Mouse (Mus musculus) MEL (cell line): ENCODE measurements around the gene Slirp. TPM values are rescaled to one million over a fixed set of nuclear protein-coding genes. Genes with fewer than 3 reads are reported as not detected.
A peak's percentile ranks its signal among the peaks of the same experiment; 100 is the strongest.

Source experiments
- DNase-seq: peaks from one replicate; pipeline ENCODE4 v3.0.0; 2011; ENCODE audit warnings: low read depth, low spot score
- H3K27ac ChIP-seq: 2 replicates; pipeline ENCODE4 v1.5.1; 2012; ENCODE audit warnings: low read depth, mild to moderate bottlenecking, control low read depth, low read length, moderate library complexity; ENCODE audit not compliant: control insufficient read depth
- H3K27me3 ChIP-seq, 2 experiments: fragments of 150-350 bp in 1 of 2; sonication (generic) in 1 of 2; 2 replicates each; pipeline ENCODE4 v1.6.1; 2012; ENCODE audit warnings: low read length in 2 of 2, mild to moderate bottlenecking in 2 of 2, improper control_type of control experiment in 1 of 2, moderate library complexity in 1 of 2; ENCODE audit not compliant: insufficient read depth in 2 of 2, control insufficient read depth in 1 of 2
- H3K36me3 ChIP-seq, 2 experiments: 2 replicates each; pipeline ENCODE4 v1.6.1; 2012 to 2014; ENCODE audit warnings: low read length in 2 of 2, improper control_type of control experiment in 1 of 2, inconsistent platforms in 1 of 2, mild to moderate bottlenecking in 1 of 2; ENCODE audit not compliant: insufficient read depth in 2 of 2, control insufficient read depth in 1 of 2
- H3K4me1 ChIP-seq, 2 experiments: fragments of 150-350 bp in 1 of 2; sonication (generic) in 1 of 2; 2 replicates each; pipeline ENCODE4 v1.6.1; 2012; ENCODE audit warnings: low read length in 2 of 2, improper control_type of control experiment in 1 of 2, mild to moderate bottlenecking in 1 of 2; ENCODE audit not compliant: insufficient read depth in 2 of 2, control insufficient read depth in 1 of 2
- H3K4me3 ChIP-seq, 2 experiments: fragments of 150-350 bp in 1 of 2; sonication (generic) in 1 of 2; 2 replicates each; pipeline ENCODE4 v1.5.1; 2012; ENCODE audit warnings: low read depth in 2 of 2, low read length in 2 of 2, mild to moderate bottlenecking in 2 of 2, moderate library complexity in 2 of 2, control low read depth in 1 of 2, improper control_type of control experiment in 1 of 2; ENCODE audit not compliant: control insufficient read depth in 1 of 2, insufficient read depth in 1 of 2
- H3K79me2 ChIP-seq: 2 replicates; pipeline ENCODE4 v1.6.1; 2012; ENCODE audit warnings: mild to moderate bottlenecking, low read length, moderate library complexity; ENCODE audit not compliant: control insufficient read depth, poor library complexity, insufficient read depth
- H3K9ac ChIP-seq: 2 replicates; pipeline ENCODE4 v1.6.1; 2012; ENCODE audit warnings: low read depth, mild to moderate bottlenecking, control low read depth, low read length, moderate library complexity; ENCODE audit not compliant: control insufficient read depth, poor library complexity, severe bottlenecking
- H3K9me3 ChIP-seq: fragments of 150-350 bp; sonication (generic); replicated peaks from 2 replicates; pipeline ENCODE4 v1.6.1; 2012; ENCODE audit warnings: mild to moderate bottlenecking, low read length, improper control_type of control experiment, moderate library complexity; ENCODE audit not compliant: insufficient read depth
- BHLHE40 ChIP-seq: IDR thresholded peaks from 2 replicates; pipeline ENCODE4 v1.6.1; 2012; ENCODE audit warnings: low read depth, mild to moderate bottlenecking, inconsistent platforms, low read length, improper control_type of control experiment, borderline replicate concordance
- CHD1 ChIP-seq: IDR thresholded peaks from 2 replicates; pipeline ENCODE4 v1.6.1; 2012; ENCODE audit warnings: low read depth, mild to moderate bottlenecking, inconsistent platforms, low read length, improper control_type of control experiment
- CHD2 ChIP-seq: IDR thresholded peaks from 2 replicates; pipeline ENCODE4 v1.6.1; 2011; ENCODE audit warnings: low read length, improper control_type of control experiment
- CTCF ChIP-seq, 3 experiments: IDR thresholded peaks in 2 of 3; conservative IDR thresholded peaks in 1 of 3; 2 replicates each; pipeline ENCODE4 v1.5.1; 2011 to 2012; ENCODE audit warnings: low read length in 3 of 3, low read depth in 2 of 3, mild to moderate bottlenecking in 2 of 3, improper control_type of control experiment in 1 of 3, inconsistent platforms in 1 of 3, mixed read lengths in 1 of 3, moderate library complexity in 1 of 3; ENCODE audit not compliant: control insufficient read depth in 1 of 3, insufficient read depth in 1 of 3, poor library complexity in 1 of 3, severe bottlenecking in 1 of 3
- E2F4 ChIP-seq: IDR thresholded peaks from 2 replicates; pipeline ENCODE4 v1.6.1; 2011; ENCODE audit warnings: low read depth, low read length, improper control_type of control experiment, borderline replicate concordance
- EP300 ChIP-seq, 2 experiments: IDR thresholded peaks; 2 replicates each; pipeline ENCODE4 v1.6.1; 2011; ENCODE audit warnings: improper control_type of control experiment in 2 of 2, low read length in 2 of 2, low read depth in 1 of 2, mild to moderate bottlenecking in 1 of 2
- ETS1 ChIP-seq: IDR thresholded peaks from 2 replicates; pipeline ENCODE4 v1.6.1; 2012; ENCODE audit warnings: low read depth, mild to moderate bottlenecking, inconsistent platforms, low read length, improper control_type of control experiment, moderate library complexity
- GABPA ChIP-seq: IDR thresholded peaks from 2 replicates; pipeline ENCODE4 v1.6.1; 2012; ENCODE audit warnings: low read depth, mild to moderate bottlenecking, inconsistent platforms, low read length, improper control_type of control experiment, moderate library complexity
- GATA1 ChIP-seq: IDR thresholded peaks from 2 replicates; pipeline ENCODE4 v1.6.1; 2011; ENCODE audit warnings: low read depth, low read length, improper control_type of control experiment
- HCFC1 ChIP-seq: IDR thresholded peaks from 2 replicates; pipeline ENCODE4 v1.6.1; 2012; ENCODE audit warnings: low read depth, mild to moderate bottlenecking, inconsistent platforms, low read length, improper control_type of control experiment, moderate library complexity
- JUND ChIP-seq: IDR thresholded peaks from 2 replicates; pipeline ENCODE4 v1.6.1; 2011; ENCODE audit warnings: low read depth, mild to moderate bottlenecking, improper control_type of control experiment, low read length
- KAT2A ChIP-seq: conservative IDR thresholded peaks from 2 replicates; pipeline ENCODE4 v1.6.1; 2012; ENCODE audit warnings: low read depth, low read length, improper control_type of control experiment, inconsistent platforms
- MAFK ChIP-seq: IDR thresholded peaks from 2 replicates; pipeline ENCODE4 v1.6.1; 2011; ENCODE audit warnings: low read depth, mild to moderate bottlenecking, low read length, improper control_type of control experiment, borderline replicate concordance
- MAX ChIP-seq: IDR thresholded peaks from 2 replicates; pipeline ENCODE4 v1.6.1; 2011; ENCODE audit warnings: low read length, improper control_type of control experiment
- MAZ ChIP-seq: IDR thresholded peaks from 2 replicates; pipeline ENCODE4 v1.6.1; 2012; ENCODE audit warnings: low read depth, mild to moderate bottlenecking, inconsistent platforms, low read length, improper control_type of control experiment
- MEF2A ChIP-seq: IDR thresholded peaks from 2 replicates; pipeline ENCODE4 v1.6.1; 2014; ENCODE audit warnings: low read depth, mild to moderate bottlenecking, inconsistent platforms, low read length, improper control_type of control experiment; ENCODE audit not compliant: poor library complexity, insufficient replicate concordance, severe bottlenecking; ENCODE audit errors: extremely low read depth
- MXI1 ChIP-seq: IDR thresholded peaks from 2 replicates; pipeline ENCODE4 v1.6.1; 2011; ENCODE audit warnings: mild to moderate bottlenecking, low read depth, low read length, improper control_type of control experiment
- MYB ChIP-seq: IDR thresholded peaks from 2 replicates; pipeline ENCODE4 v1.6.1; 2011; ENCODE audit warnings: mild to moderate bottlenecking, low read depth, low read length, improper control_type of control experiment
- MYC ChIP-seq: IDR thresholded peaks from 2 replicates; pipeline ENCODE4 v1.6.1; 2011; ENCODE audit warnings: low read depth, mild to moderate bottlenecking, low read length, improper control_type of control experiment, moderate library complexity
- NRF1 ChIP-seq: IDR thresholded peaks from 2 replicates; pipeline ENCODE4 v1.6.1; 2014; ENCODE audit warnings: low read depth, mild to moderate bottlenecking, inconsistent platforms, low read length, improper control_type of control experiment, moderate library complexity; ENCODE audit not compliant: poor library complexity, insufficient read depth, severe bottlenecking
- POLR2A ChIP-seq, 2 experiments: IDR thresholded peaks; 2 replicates each; pipeline ENCODE4 v1.6.1; 2011 to 2012; ENCODE audit warnings: low read length in 2 of 2, mild to moderate bottlenecking in 2 of 2, control low read depth in 1 of 2, improper control_type of control experiment in 1 of 2, low read depth in 1 of 2, moderate library complexity in 1 of 2; ENCODE audit not compliant: control insufficient read depth in 1 of 2, insufficient read depth in 1 of 2, poor library complexity in 1 of 2
- POLR2AphosphoS2 ChIP-seq: IDR thresholded peaks from 2 replicates; pipeline ENCODE4 v1.6.1; 2011; ENCODE audit warnings: low read length, improper control_type of control experiment
- POLR2AphosphoS5 ChIP-seq: IDR thresholded peaks from 2 replicates; pipeline ENCODE4 v1.6.1; 2012; ENCODE audit warnings: low read depth, borderline replicate concordance, mild to moderate bottlenecking, inconsistent platforms, low read length, moderate library complexity, mixed read lengths
- RCOR1 ChIP-seq: IDR thresholded peaks from 2 replicates; pipeline ENCODE4 v1.6.1; 2012; ENCODE audit warnings: low read depth, mild to moderate bottlenecking, inconsistent platforms, low read length, improper control_type of control experiment
- SIN3A ChIP-seq: IDR thresholded peaks from 2 replicates; pipeline ENCODE4 v1.6.1; 2012; ENCODE audit warnings: low read length, improper control_type of control experiment, inconsistent platforms
- SMC3 ChIP-seq: IDR thresholded peaks from 2 replicates; pipeline ENCODE4 v1.6.1; 2011; ENCODE audit warnings: low read depth, low read length, improper control_type of control experiment
- TAL1 ChIP-seq: IDR thresholded peaks from 2 replicates; pipeline ENCODE4 v1.6.1; 2012; ENCODE audit warnings: mild to moderate bottlenecking, inconsistent platforms, low read length, moderate library complexity, mixed read lengths
- TCF12 ChIP-seq: IDR thresholded peaks from 2 replicates; pipeline ENCODE4 v1.6.1; 2014; ENCODE audit warnings: low read depth, mild to moderate bottlenecking, inconsistent platforms, low read length, improper control_type of control experiment, moderate library complexity
- UBTF ChIP-seq: IDR thresholded peaks from 2 replicates; pipeline ENCODE4 v1.6.1; 2012; ENCODE audit warnings: low read depth, mild to moderate bottlenecking, inconsistent platforms, low read length, improper control_type of control experiment, moderate library complexity, borderline replicate concordance; ENCODE audit not compliant: insufficient read depth
- USF1 ChIP-seq: IDR thresholded peaks from 2 replicates; pipeline ENCODE4 v1.6.1; 2014; ENCODE audit warnings: low read depth, mild to moderate bottlenecking, inconsistent platforms, low read length, improper control_type of control experiment, moderate library complexity
- USF2 ChIP-seq, 2 experiments: IDR thresholded peaks; 2 replicates each; pipeline ENCODE4 v1.6.1; 2011 to 2012; ENCODE audit warnings: improper control_type of control experiment in 2 of 2, low read length in 2 of 2, borderline replicate concordance in 1 of 2, inconsistent platforms in 1 of 2, low read depth in 1 of 2, mild to moderate bottlenecking in 1 of 2; ENCODE audit not compliant: insufficient read depth in 1 of 2
- ZKSCAN1 ChIP-seq: IDR thresholded peaks from 2 replicates; pipeline ENCODE4 v1.6.1; 2012; ENCODE audit warnings: low read depth, mild to moderate bottlenecking, inconsistent platforms, low read length, improper control_type of control experiment, moderate library complexity
- ZMIZ1 ChIP-seq: IDR thresholded peaks from 2 replicates; pipeline ENCODE4 v1.6.1; 2012; ENCODE audit warnings: low read depth, mild to moderate bottlenecking, inconsistent platforms, low read length, improper control_type of control experiment, moderate library complexity
- ZNF384 ChIP-seq: IDR thresholded peaks from 2 replicates; pipeline ENCODE4 v1.6.1; 2012; ENCODE audit warnings: low read depth, mild to moderate bottlenecking, inconsistent platforms, low read length, improper control_type of control experiment
- polyA plus RNA-seq, 2 experiments: library from polyadenylated mRNA; stranded (reverse) in 1 of 2; unstranded in 1 of 2; fragments of >175 nt in 1 of 2; fragments of >200 nt in 1 of 2; gene quantifications; 2 replicates each; pipeline versions ENCODE4 v1.2.1 to v1.2.4; 2012; ENCODE audit warnings: low replicate concordance in 2 of 2, low read depth in 1 of 2; ENCODE audit not compliant: insufficient read length in 2 of 2, insufficient read depth in 1 of 2, missing spikeins in 1 of 2
- total RNA-seq: library from RNA; depleted of rRNA; stranded (reverse); fragments of 300-350 nt; gene quantifications from 2 replicates; pipeline ENCODE4 v1.2.3, GENCODE M21; 2012

Gene Slirp
- total and polyA plus RNA-seq, 3 experiments = 166 to 182 TPM; not detected in 1

DNA sequence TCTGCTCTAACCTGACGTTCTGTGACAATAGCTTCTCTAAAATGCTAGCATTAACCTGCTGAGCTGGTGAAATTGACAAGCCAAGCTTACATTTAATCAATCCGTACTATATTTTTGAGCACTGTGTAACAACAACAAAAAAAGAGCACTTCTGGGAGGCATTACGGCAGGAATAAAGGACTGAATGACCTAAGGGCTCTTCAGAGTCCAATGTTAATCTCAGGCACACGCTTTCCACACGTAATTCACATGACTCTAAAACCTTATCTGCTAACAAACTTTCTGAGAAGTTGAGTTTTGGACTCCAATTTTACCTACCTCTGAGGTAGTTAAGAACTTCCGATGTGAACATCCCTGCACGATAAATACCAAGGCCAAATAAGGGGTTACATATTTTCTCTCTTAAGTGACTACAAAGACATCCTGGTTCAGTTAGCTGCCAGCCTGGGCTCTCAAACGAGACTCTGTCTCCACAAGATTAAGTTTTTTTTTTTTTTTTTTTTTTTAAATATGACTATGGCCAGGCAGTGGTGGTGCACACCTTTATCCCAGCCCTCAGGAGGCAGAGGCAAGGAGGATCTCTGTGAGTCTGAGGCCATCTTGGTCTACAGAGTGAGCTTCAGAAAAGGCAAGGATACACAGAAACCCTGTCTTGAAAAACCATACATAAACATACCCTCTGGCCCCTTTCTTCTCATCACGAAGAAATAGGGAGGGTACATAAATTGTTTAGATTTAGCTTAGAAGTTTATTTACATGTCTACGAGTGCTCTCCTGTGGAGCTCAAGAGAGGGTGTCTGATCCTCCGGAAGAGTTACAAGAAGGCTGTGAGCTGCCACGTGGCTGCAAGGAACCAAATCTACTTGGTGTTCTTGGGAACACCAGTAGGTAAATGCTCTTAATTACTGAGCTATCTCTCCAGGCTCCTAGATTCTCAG lies 1.2 kb upstream of the Slirp start:
- DNase-seq = peak; percentile 73
- Histone ChIP-seq H3K4me3 (peak overlapping the region; percentile 90), H3K27me3 (no peaks in the 10 kb centered on the region), H3K9me3 (no peaks in the 10 kb centered on the region), H3K79me2 (peaks cover 66% of the 10 kb centered on the region), H3K9ac (peak overlapping the region; percentile 97), H3K27ac (peak overlapping the region; percentile 72), H3K4me1 (peaks cover 0 to 10% of the 10 kb centered on the region in 2 experiments; a peak in 1 of 4 replicates), H3K36me3 (peaks cover 39 to 41% of the 10 kb centered on the region in 2 experiments)
- TF ChIP-seq MAX (peak; percentile 88), E2F4 (no peak), POLR2A (IDR thresholded peaks at IDR 0.05; ENCODE audit: control insufficient read depth in 1 of 2, insufficient read depth in 1 of 2, low read depth in 1 of 2, low read length in 2 of 2, poor library complexity in 1 of 2) (peak in 1 of 2 experiments; percentile 36; a peak in 1 of 4 replicates), MYB (no peak), CHD2 (no peak), GABPA (no peak), CHD1 (peak; percentile 83), MAFK (no peak), GATA1 (0 out of 2 replicates have a peak, but pooled peaks have one; percentile 25), POLR2AphosphoS2 (no peak), MAZ (no peak), MYC (peak; percentile 98), USF2 (IDR thresholded peaks at IDR 0.05; ENCODE audit: borderline replicate concordance in 1 of 2, insufficient read depth in 1 of 2, low read depth in 1 of 2, low read length in 2 of 2) (no peak), JUND (no peak), USF1 (peak; percentile 36; the same call in 1 of the 2 replicates), EP300 (IDR thresholded peaks at IDR 0.05; ENCODE audit: low read depth in 1 of 2, low read length in 2 of 2) (peak in 1 of 2 experiments; percentile 31; a peak in 2 of 4 replicates), BHLHE40 (peak; percentile 39; the same call in 1 of the 2 replicates), ZMIZ1 (no peak), ETS1 (peak; percentile 34; the same call in 1 of the 2 replicates), TAL1 (no peak), HCFC1 (no peak), NRF1 (no peak), RCOR1 (no peak), SIN3A (peak; percentile 64), POLR2AphosphoS5 (no peak), MXI1 (peak; percentile 97), ZKSCAN1 (no peak), MEF2A (0 out of 2 replicates have a peak, but pooled peaks have one; percentile 2), ZNF384 (peak; percentile 44; the same call in 1 of the 2 replicates), TCF12 (peak; percentile 20; the same call in 1 of the 2 replicates), SMC3 (no peak), CTCF (IDR thresholded peaks at IDR 0.05 in 2 of 3, conservative IDR thresholded peaks at IDR 0.05 in 1 of 3; ENCODE audit: control insufficient read depth in 1 of 3, insufficient read depth in 1 of 3, low read depth in 2 of 3, low read length in 3 of 3, poor library complexity in 1 of 3, severe bottlenecking in 1 of 3) (no peak), KAT2A (no peak), UBTF (no peak)
